Mouse (Mus musculus) hindbrain, embryonic 10.5 days (tissue): ENCODE results near the gene Hcls1. TPM values are rescaled to one million over a fixed set of nuclear protein-coding genes. Genes with fewer than 3 reads are reported as not detected.

Experiments used
- DNase-seq: peaks from one replicate; pipeline ENCODE4 v3.0.0-alpha.2; 2017; ENCODE audit warnings: low spot score
- H3K27ac ChIP-seq: fragments of 300-500 bp; sonication (generic); 2 replicates; pipeline ENCODE4 v1.5.1; 2016; ENCODE audit warnings: mild to moderate bottlenecking, moderate library complexity
- H3K27me3 ChIP-seq: fragments of 300-500 bp; sonication (generic); 2 replicates; pipeline ENCODE4 v1.6.1; 2016; ENCODE audit warnings: mild to moderate bottlenecking; ENCODE audit not compliant: poor library complexity, insufficient read depth, severe bottlenecking
- H3K36me3 ChIP-seq: fragments of 300-500 bp; sonication (generic); 2 replicates; pipeline ENCODE4 v1.6.1; 2016; ENCODE audit warnings: mild to moderate bottlenecking, moderate library complexity
- H3K4me1 ChIP-seq: fragments of 300-500 bp; sonication (generic); replicated peaks from 2 replicates; pipeline ENCODE4 v1.6.1; 2016; ENCODE audit warnings: mild to moderate bottlenecking
- H3K4me3 ChIP-seq: fragments of 300-500 bp; sonication (generic); 2 replicates; pipeline ENCODE4 v1.5.1; 2016; ENCODE audit warnings: mild to moderate bottlenecking, moderate library complexity
- H3K9me3 ChIP-seq: fragments of 300-500 bp; sonication (generic); 2 replicates; pipeline ENCODE4 v1.6.1; 2016; ENCODE audit warnings: mild to moderate bottlenecking, moderate library complexity
- WGBS: fragments of 180-500 bp; shearing (Covaris S2); methylation state at CpG from one replicate; pipeline ENCODE4 v1.1.7; 2016; 5-methylcytosine and 5-hydroxymethylcytosine counted together
- polyA plus RNA-seq: library from polyadenylated mRNA; unstranded; fragments of >200 nt; fragmentation: Nextera tagmentation; extraction: Ambion mirVana; gene quantifications from 2 replicates; pipeline ENCODE4 v1.2.1, GENCODE M21; 2016

Gene Hcls1
- polyA plus RNA-seq, 1 experiment from 2014 or later, result 2.8 TPM

DNA sequence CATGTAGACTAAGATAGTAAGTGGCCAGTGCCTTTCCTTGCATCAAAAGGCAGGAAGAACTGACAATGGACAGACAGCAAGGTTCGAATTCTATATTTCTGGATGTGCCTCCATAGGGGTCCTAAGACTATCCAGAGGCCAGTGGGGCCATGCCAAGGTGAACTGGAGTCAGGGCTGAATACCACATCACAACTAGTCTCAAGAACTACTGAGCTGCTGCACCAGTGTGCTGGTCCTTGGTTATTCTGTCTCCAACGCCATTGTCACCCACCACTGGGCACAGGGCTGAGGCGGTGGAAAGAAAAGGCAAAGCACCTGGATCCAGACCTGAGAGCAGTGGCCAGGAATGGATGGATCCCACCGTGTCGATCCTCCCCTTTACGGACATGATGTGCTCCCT is 2.2 kb upstream of the Hcls1 start:
- H3K36me3 ChIP-seq, result peaks cover 60% of the 10 kb centered on the region

DNA sequence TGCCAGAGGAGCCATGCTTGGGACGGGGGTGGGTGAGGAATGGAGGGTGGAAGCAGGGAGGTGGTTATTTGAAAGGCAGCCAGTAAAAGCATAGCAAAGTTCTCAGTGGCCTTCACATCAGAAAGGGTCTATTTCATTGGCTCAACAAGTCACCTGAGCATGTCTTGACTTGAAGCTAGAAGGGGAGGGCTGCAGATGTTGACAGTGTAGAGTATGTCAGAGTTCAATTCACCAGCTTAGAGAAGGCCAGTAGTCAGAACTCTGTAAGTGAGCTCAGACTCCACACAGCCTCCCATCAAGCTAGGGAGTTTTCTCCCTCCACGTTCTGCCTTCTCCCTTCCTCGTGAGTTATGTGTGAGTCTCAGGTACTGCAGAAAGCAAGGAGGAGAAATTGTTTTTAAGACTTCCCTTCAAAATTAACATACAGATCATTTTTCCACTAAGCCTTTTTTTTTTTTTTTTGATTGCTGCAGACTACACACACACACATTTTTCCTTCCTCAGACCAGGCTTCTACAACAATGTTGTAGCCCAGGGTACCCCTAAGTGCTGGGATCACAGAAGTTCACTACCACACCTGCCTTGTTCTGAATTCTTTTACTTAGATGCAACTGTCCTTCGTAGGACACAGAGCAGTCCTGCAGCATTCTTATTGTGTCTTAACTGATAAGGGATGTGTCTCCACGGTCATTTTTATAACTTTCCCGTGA is 497 bp upstream of the Hcls1 start:
- H3K4me3 ChIP-seq, result no peak overlapping the region
- 77% methylated on average over 6 of the region's 6 CpGs for WGBS

More for the DNA sequence above, 2.2 kb upstream of the Hcls1 start:
- Histone ChIP-seq H3K27me3 (no peaks in the 10 kb centered on the region), H3K4me3 (no peak overlapping the region), H3K27ac (no peak overlapping the region), H3K9me3 (no peaks in the 10 kb centered on the region), H3K4me1 (no peaks in the 10 kb centered on the region)
- 94% methylated on average over 6 of the region's 6 CpGs for WGBS
- no peak for DNase-seq

DNA sequence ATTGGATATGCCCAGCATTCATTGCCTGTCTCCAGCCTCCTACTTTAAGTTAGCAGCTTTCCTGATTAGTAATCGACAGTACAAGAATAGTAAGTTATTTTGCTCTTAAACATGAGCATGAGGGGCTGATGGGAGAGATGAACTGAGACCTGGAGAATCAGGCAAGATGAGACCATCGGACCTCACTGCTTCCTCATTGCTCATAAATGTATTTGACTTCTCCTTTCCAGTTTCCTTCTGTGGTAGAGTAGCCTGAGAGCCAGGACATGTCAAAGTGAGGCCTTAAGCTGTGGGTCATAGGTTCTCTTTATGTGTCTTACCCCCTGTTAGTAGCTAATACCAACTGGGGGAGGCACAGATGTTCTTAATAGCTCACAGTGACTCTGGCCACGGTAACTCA is 1.0 kb downstream of the Hcls1 start:
- no peak for DNase-seq
- Histone ChIP-seq H3K36me3 (peaks cover 28% of the 10 kb centered on the region), H3K27ac (no peak overlapping the region), H3K4me1 (no peaks in the 10 kb centered on the region), H3K27me3 (no peaks in the 10 kb centered on the region), H3K9me3 (no peaks in the 10 kb centered on the region), H3K4me3 (no peak overlapping the region)
- WGBS, result 89% methylated on average over 3 of the region's 3 CpGs

More for the DNA sequence above, 497 bp upstream of the Hcls1 start:
- no peaks in the 10 kb centered on the region for H3K27me3 ChIP-seq
- H3K4me1 ChIP-seq, result no peaks in the 10 kb centered on the region
- no peak for DNase-seq
- no peak overlapping the region for H3K27ac ChIP-seq
- peaks cover 43% of the 10 kb centered on the region for H3K36me3 ChIP-seq
- no peaks in the 10 kb centered on the region for H3K9me3 ChIP-seq

DNA sequence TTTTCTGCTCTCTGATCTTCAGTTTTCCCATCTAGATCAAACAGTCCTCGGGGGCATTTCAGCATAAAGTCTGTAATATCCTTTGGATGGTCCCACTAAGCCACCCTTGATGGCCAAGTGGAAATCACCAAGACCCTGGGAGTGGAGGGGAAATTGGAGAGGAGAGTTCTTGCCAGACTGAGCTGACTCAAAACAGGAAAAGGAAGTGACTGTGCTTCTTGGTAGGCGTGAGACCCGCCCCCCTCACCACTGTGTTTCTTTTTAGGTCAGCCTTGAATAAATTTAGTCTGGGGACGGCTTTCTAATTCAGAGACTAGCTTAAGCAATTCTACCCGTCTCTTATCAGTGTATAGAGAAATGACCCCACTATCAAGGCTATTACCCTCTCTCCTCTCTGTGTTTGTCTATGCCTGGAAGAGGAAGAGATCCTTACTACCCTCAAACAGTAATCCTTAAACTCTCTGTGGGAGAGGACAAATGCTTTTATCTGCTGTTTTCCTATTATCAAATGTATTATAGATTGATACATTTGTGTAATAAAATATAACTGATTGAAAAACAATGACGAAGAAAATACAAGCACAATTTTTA is 6.4 kb downstream of the Hcls1 start:
- no peaks in the 10 kb centered on the region for H3K9me3 ChIP-seq
- H3K36me3 ChIP-seq, result no peaks in the 10 kb centered on the region
- DNase-seq, result no peak
- peaks cover 9% of the 10 kb centered on the region for H3K4me1 ChIP-seq
- H3K27me3 ChIP-seq, result no peaks in the 10 kb centered on the region
- 78% methylated on average over 6 of the region's 6 CpGs for WGBS
- no peak overlapping the region for H3K27ac ChIP-seq
- no peak overlapping the region for H3K4me3 ChIP-seq

DNA sequence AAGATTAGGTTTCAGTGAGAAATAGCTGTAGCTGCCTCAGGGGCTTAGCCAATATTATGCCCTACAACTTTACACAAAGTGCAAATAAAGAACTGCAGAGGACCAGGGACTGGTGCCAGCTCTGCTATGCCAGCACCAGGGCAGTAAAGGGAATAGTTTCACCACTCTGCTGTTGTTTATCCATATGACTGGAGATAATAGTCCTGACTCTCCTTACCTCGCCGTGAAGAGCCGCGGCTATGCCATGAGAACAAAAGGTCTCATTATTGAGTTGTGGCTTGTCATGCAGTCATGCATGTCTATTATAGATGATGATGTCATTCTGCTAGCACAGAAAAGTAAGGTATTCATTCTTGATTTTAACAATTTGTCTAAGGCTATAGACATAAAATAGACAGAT is 7.1 kb downstream of the Hcls1 start:
- 71% methylated on average over 4 of the region's 4 CpGs for WGBS
- Histone ChIP-seq H3K4me1 (peaks cover 9% of the 10 kb centered on the region), H3K9me3 (no peaks in the 10 kb centered on the region), H3K36me3 (no peaks in the 10 kb centered on the region), H3K4me3 (no peak overlapping the region), H3K27me3 (no peaks in the 10 kb centered on the region), H3K27ac (no peak overlapping the region)
- DNase-seq, result no peak

DNA sequence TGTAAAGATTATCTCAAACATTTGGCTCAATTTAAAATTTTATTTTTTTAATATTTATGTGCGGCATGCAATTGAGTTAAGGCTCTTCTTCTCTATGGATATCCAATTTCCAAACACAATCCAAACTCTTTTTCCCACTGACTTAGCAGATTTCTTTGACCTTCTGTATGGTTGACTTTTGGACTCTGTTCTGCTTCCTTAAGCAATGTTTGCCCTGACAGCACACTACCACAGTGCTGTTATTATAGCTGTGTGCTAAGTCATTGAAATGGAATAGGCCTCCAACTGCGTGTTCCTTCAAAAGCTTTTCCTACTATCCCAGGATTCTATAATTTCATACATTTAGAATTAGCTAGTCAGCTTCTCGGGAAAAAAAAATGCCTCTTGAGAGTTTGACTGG is 8.8 kb downstream of the Hcls1 start:
- Histone ChIP-seq H3K9me3 (no peaks in the 10 kb centered on the region), H3K4me1 (peaks cover 9% of the 10 kb centered on the region), H3K27ac (no peak overlapping the region), H3K4me3 (no peak overlapping the region), H3K27me3 (no peaks in the 10 kb centered on the region), H3K36me3 (no peaks in the 10 kb centered on the region)
- 88% methylated on average over 3 of the region's 3 CpGs for WGBS
- DNase-seq, result no peak

DNA sequence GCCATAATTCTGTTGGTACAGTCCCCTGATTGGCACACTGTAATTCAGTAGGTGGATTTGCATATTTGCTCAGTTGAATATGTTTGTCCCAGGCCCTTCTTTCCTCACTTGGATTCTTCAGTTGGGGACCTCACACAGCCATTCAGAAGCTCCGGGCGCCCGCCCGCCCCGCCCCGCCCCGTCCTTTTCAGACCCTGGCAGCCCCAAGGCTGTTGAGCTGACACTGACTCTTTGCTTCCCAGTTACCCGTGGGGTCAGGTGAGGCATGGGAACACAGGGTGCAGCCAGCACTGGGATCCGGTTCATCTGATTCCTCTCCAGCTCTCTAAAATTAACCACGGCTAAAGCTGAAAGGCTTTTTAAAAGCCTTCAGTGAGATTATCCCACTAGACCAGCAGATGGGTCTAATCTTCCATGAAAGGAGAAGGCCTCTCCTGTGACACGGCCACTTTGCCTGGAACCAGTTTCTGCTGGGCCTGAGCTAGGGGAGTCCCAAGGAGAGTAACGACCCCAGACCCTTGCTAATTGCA is 10.2 kb downstream of the Hcls1 start:
- Histone ChIP-seq H3K9me3 (no peaks in the 10 kb centered on the region), H3K27ac (peak overlapping the region; percentile 66; the same call in 1 of the 2 replicates), H3K36me3 (no peaks in the 10 kb centered on the region), H3K27me3 (no peaks in the 10 kb centered on the region), H3K4me3 (no peak overlapping the region), H3K4me1 (peaks cover 9% of the 10 kb centered on the region)
- 41% methylated on average over 12 of the region's 12 CpGs for WGBS
- peak; percentile 15 for DNase-seq

DNA sequence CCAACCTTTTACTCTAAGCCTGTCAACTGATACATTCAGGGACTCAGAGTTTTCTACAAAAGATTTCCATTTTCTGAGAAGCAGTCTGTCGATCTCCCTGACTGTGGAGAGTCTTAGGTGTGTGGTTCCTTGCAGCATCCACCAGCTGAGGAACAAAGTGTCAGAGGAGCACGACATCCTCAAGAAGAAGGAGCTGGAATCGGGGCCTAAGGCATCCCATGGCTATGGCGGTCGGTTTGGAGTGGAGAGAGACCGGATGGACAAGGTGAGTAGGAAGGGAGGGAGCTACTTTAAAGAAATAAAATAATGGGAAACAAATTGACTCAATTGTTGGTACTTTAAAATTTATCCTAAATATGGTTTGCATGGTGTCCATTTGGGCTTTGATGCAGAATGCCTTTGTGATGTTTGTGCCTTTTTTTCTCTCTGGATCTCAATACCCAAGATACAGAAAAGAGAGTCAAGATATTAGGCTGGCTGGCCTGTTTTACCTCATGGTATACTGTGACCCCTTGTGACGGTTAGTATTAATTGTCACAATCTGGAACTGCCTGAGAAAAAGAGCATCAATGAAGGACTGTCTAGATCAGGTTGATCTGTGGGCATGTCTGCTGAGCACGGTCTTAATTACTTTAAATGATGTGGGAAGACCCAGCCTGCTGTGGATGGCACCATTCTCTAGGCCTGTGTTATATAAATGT is 11.8 kb downstream of the Hcls1 start:
- Histone ChIP-seq H3K27me3 (no peaks in the 10 kb centered on the region), H3K4me1 (peaks cover 9% of the 10 kb centered on the region), H3K36me3 (no peaks in the 10 kb centered on the region), H3K27ac (no peak overlapping the region), H3K9me3 (no peaks in the 10 kb centered on the region), H3K4me3 (no peak overlapping the region)
- 88% methylated on average over 8 of the region's 8 CpGs for WGBS
- no peak for DNase-seq

DNA sequence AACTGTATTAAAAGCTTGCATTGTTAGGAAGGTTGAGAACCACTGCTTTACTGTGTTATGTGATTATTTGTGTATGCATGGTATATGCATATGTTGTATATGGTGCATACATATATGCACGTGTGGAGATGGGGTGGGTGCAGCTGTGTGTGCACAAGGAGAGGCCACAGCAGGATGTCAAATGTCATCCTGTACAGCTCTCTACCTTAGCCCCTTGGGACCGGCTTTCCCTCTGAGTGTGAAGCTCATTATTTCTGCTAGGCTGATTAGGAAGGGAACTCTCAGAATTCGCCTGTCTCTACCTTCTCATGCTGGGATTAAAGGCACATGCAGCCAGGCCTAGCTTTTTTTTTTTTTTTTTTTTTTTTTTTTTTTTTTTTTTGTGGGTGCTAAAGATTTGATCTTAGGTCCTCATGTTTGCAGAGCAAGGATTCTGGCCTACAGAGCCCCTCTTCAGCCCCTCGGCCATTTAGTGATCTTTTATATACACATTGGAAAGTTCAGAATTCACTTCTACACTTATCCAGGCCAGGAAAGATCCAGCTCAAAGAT is 12.9 kb downstream of the Hcls1 start:
- DNase-seq, result no peak
- peaks cover 9% of the 10 kb centered on the region for H3K4me1 ChIP-seq
- no peaks in the 10 kb centered on the region for H3K36me3 ChIP-seq
- no peaks in the 10 kb centered on the region for H3K27me3 ChIP-seq
- 71% methylated on average over 4 of the region's 4 CpGs for WGBS
- no peaks in the 10 kb centered on the region for H3K9me3 ChIP-seq
- no peak overlapping the region for H3K27ac ChIP-seq
- no peak overlapping the region for H3K4me3 ChIP-seq

DNA sequence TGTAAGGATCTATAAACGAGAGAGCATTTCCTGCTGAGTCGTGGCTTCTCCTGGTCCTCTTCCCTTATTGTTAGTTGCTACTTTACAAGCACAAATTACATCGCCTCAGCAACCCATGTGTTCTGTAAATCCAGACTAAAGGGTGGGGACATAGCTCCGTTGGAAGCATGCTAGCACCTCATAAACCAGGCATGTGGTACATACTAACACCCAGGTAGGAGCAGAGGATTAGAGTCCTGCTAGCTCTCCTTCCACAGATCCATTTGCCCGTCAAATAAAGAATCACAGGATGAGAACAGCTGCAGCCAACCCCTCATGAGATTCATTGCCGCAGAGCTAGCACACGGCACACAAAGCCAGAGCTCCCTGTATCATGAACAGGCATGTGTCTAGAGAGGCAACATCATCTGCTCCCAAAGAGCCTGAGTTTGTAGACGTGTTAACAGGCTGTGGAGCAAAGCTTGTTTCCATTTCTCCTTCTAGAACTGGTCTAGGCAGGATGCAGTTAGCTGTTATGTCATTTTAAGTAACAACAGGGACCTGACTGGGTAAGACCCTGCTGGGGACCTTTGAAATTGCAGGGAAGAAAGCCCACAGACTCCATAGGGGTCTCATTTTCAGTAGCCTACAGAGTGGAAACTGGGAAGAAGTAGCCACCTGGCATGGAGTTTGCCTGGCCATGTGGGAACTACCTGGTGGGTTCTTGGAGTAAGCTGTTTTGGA is 15.0 kb downstream of the Hcls1 start:
- DNase-seq, result no peak
- WGBS, result 73% methylated on average over 8 of the region's 8 CpGs

DNA sequence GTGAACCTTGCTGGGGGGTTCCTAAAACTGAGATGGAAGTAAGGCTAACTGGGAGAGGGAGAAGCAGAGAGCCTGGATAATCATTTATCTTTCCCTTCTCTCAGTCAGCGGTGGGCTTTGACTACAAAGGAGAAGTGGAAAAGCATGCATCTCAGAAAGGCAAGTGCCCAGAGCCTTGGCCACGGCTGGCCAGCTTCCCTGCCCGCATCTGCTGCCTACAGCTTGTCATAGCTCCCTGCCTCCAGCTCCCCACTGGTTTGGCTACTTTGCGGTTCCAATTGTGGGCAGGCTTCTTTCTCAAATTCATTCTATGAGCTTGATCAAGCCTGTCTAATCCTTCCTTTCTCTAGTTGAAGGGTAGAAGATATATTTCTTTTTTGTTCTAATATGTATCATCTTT is 16.2 kb downstream of the Hcls1 start:
- no peak overlapping the region for H3K27ac ChIP-seq
- H3K4me1 ChIP-seq, result peaks cover 4% of the 10 kb centered on the region; the same call in 1 of the 2 replicates
- WGBS, result 41% methylated on average over 4 of the region's 4 CpGs
- H3K27me3 ChIP-seq, result no peaks in the 10 kb centered on the region
- H3K36me3 ChIP-seq, result no peaks in the 10 kb centered on the region
- no peaks in the 10 kb centered on the region for H3K9me3 ChIP-seq
- no peak for DNase-seq
- H3K4me3 ChIP-seq, result no peak overlapping the region

More for the DNA sequence above, 15.0 kb downstream of the Hcls1 start:
- Histone ChIP-seq H3K27me3 (no peaks in the 10 kb centered on the region), H3K4me1 (peaks cover 7% of the 10 kb centered on the region), H3K9me3 (no peaks in the 10 kb centered on the region), H3K4me3 (no peak overlapping the region), H3K36me3 (no peaks in the 10 kb centered on the region), H3K27ac (no peak overlapping the region)

DNA sequence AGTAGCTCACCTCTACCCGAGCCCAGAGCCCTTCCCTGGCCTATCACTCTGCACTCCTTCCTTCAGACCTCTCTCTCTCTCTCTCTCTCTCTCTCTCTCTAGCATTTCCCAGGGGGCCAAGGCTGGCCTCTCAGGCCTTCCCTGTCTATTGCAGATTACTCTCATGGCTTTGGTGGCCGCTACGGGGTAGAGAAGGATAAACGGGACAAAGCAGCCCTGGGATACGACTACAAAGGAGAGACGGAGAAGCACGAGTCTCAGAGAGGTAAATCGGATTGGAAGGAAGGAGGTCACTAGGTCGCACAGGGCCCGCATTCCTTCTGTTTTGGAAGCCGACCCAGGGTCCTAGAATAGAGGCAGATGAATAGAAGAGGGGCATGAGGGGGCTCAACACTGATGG is 20.3 kb downstream of the Hcls1 start:
- Histone ChIP-seq H3K36me3 (no peaks in the 10 kb centered on the region), H3K4me3 (no peak overlapping the region), H3K27me3 (no peaks in the 10 kb centered on the region), H3K9me3 (no peaks in the 10 kb centered on the region), H3K27ac (no peak overlapping the region), H3K4me1 (peaks cover 4% of the 10 kb centered on the region; the same call in 1 of the 2 replicates)
- 58% methylated on average over 11 of the region's 11 CpGs for WGBS
- no peak for DNase-seq
